Mouse (Mus musculus): ENCODE data around the gene Sstr4. TPM values are rescaled to one million over a fixed set of nuclear protein-coding genes. Genes with fewer than 3 reads are reported as not detected.

The Sstr4 gene
- total and polyA plus RNA-seq, 3 experiments, result not detected

DNA sequence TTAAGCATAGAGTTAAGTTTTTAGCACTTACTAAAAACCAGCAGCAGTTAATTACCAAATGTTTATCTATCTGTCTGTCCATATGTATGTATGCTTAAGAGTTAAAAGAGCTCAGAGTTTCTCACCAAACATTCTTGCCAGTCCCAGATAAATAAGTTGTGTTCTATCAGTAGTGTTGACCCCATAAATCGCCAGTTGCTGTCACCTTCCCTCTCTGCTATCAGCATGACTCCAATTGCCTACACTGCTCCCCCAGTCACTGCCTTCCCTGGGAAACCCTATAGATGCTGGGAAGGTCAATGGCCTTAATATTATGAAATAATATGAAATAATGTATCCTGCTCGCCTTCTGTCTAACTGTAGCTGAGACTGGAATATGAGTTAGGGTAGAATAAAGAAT, 37.2 kb downstream of the Sstr4 start:
- Histone ChIP-seq H3K9ac (ENCODE audit: control insufficient read depth, low read depth, low read length, poor library complexity, severe bottlenecking) (no peak overlapping the region), H3K9me3 (replicated peaks; ENCODE audit: insufficient read depth, low read length) (no peaks in the 10 kb centered on the region), H3K4me1 (ENCODE audit: control insufficient read depth in 1 of 2, insufficient read depth in 2 of 2, low read length in 2 of 2) (no peaks in the 10 kb centered on the region), H3K27ac (ENCODE audit: control insufficient read depth, low read depth, low read length) (no peak overlapping the region), H3K27me3 (ENCODE audit: control insufficient read depth in 1 of 2, insufficient read depth in 2 of 2, low read length in 2 of 2) (no peaks in the 10 kb centered on the region), H3K79me2 (ENCODE audit: control insufficient read depth, insufficient read depth, low read length, poor library complexity) (no peaks in the 10 kb centered on the region), H3K36me3 (ENCODE audit: control insufficient read depth in 1 of 2, insufficient read depth in 2 of 2, low read length in 2 of 2) (no peaks in the 10 kb centered on the region), H3K4me3 (ENCODE audit: control insufficient read depth in 1 of 2, insufficient read depth in 1 of 2, low read depth in 2 of 2, low read length in 2 of 2) (no peak overlapping the region)
- TF ChIP-seq CHD1 (IDR thresholded peaks at IDR 0.05; ENCODE audit: low read depth, low read length) (no peak), ETS1 (IDR thresholded peaks at IDR 0.05; ENCODE audit: low read depth, low read length) (no peak), TCF12 (IDR thresholded peaks at IDR 0.05; ENCODE audit: low read depth, low read length) (no peak), SIN3A (IDR thresholded peaks at IDR 0.05; ENCODE audit: low read length) (no peak), POLR2AphosphoS5 (IDR thresholded peaks at IDR 0.05; ENCODE audit: borderline replicate concordance, low read depth, low read length) (no peak), KAT2A (conservative IDR thresholded peaks at IDR 0.05; ENCODE audit: low read depth, low read length) (no peak), NELFE (IDR thresholded peaks at IDR 0.05; ENCODE audit: low read depth, low read length) (no peak), CTCF (IDR thresholded peaks at IDR 0.05 in 2 of 3, conservative IDR thresholded peaks at IDR 0.05 in 1 of 3; ENCODE audit: control insufficient read depth in 1 of 3, insufficient read depth in 1 of 3, low read depth in 2 of 3, low read length in 3 of 3, poor library complexity in 1 of 3, severe bottlenecking in 1 of 3) (no peak)
- no peak for DNase-seq (ENCODE audit: low read depth, low spot score)

GRCm38 (mm10) chr2:148436285-148436684, 41.1 kb downstream of the Sstr4 start:
- Histone ChIP-seq H3K27ac (ENCODE audit: control insufficient read depth, low read depth, low read length) (no peak overlapping the region), H3K4me1 (ENCODE audit: control insufficient read depth in 1 of 2, insufficient read depth in 2 of 2, low read length in 2 of 2) (no peaks in the 10 kb centered on the region), H3K4me3 (ENCODE audit: control insufficient read depth in 1 of 2, insufficient read depth in 1 of 2, low read depth in 2 of 2, low read length in 2 of 2) (no peak overlapping the region), H3K9me3 (replicated peaks; ENCODE audit: insufficient read depth, low read length) (no peaks in the 10 kb centered on the region), H3K9ac (ENCODE audit: control insufficient read depth, low read depth, low read length, poor library complexity, severe bottlenecking) (no peak overlapping the region), H3K36me3 (ENCODE audit: control insufficient read depth in 1 of 2, insufficient read depth in 2 of 2, low read length in 2 of 2) (no peaks in the 10 kb centered on the region), H3K27me3 (ENCODE audit: control insufficient read depth in 1 of 2, insufficient read depth in 2 of 2, low read length in 2 of 2) (no peaks in the 10 kb centered on the region), H3K79me2 (ENCODE audit: control insufficient read depth, insufficient read depth, low read length, poor library complexity) (no peaks in the 10 kb centered on the region)
- TF ChIP-seq MAX (IDR thresholded peaks at IDR 0.05; ENCODE audit: low read length) (no peak), RCOR1 (IDR thresholded peaks at IDR 0.05; ENCODE audit: low read depth, low read length) (no peak), MYC (IDR thresholded peaks at IDR 0.05; ENCODE audit: low read depth, low read length) (no peak), NRF1 (IDR thresholded peaks at IDR 0.05; ENCODE audit: insufficient read depth, low read depth, low read length, poor library complexity, severe bottlenecking) (no peak), USF1 (IDR thresholded peaks at IDR 0.05; ENCODE audit: low read depth, low read length) (no peak), RAD21 (IDR thresholded peaks at IDR 0.05; ENCODE audit: low read depth, low read length) (no peak), CHD1 (IDR thresholded peaks at IDR 0.05; ENCODE audit: low read depth, low read length) (no peak), POLR2A (IDR thresholded peaks at IDR 0.05; ENCODE audit: control insufficient read depth in 1 of 2, insufficient read depth in 1 of 2, low read depth in 1 of 2, low read length in 2 of 2, poor library complexity in 1 of 2) (no peak), MAZ (IDR thresholded peaks at IDR 0.05; ENCODE audit: low read depth, low read length) (no peak), GABPA (IDR thresholded peaks at IDR 0.05; ENCODE audit: low read depth, low read length) (no peak), MYB (IDR thresholded peaks at IDR 0.05; ENCODE audit: low read depth, low read length) (no peak), ZNF384 (IDR thresholded peaks at IDR 0.05; ENCODE audit: low read depth, low read length) (no peak), ELF1 (IDR thresholded peaks at IDR 0.05; ENCODE audit: low read depth, low read length) (no peak), BHLHE40 (IDR thresholded peaks at IDR 0.05; ENCODE audit: borderline replicate concordance, low read depth, low read length) (no peak), USF2 (IDR thresholded peaks at IDR 0.05; ENCODE audit: borderline replicate concordance in 1 of 2, insufficient read depth in 1 of 2, low read depth in 1 of 2, low read length in 2 of 2) (no peak), ZC3H11A (IDR thresholded peaks at IDR 0.05; ENCODE audit: low read depth, low read length) (no peak), POLR2AphosphoS5 (IDR thresholded peaks at IDR 0.05; ENCODE audit: borderline replicate concordance, low read depth, low read length) (no peak)
- DNase-seq (ENCODE audit: low read depth, low spot score), result no peak

Measured in MEL (cell line).